ENCODE assay signal across 25 mouse cellular contexts in the genomic region with DNA sequence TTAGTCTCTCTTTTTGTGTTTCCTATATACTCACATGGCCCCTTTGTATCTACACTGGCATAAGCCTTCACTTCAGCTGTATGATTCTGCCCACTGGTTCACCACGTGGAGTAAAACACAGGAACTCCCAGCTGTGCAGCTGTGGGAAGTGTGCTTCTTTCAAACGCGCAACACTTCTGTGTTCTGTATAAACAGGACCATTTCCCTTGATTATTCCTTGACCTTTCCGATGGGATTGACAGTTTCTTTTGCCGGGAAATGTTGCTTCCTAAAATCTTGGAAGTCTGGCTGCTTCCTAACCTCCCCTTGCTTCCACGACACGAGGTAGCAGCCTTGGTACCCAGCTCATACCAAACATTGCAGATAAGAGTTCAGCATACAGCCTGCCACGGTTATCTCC.
DNase-seq lines count a peak whose midpoint lies in the region; ATAC-seq and TF ChIP-seq lines count a peak whose summit lies in the region.
"Had no signal": no experiment of that assay in that cellular context is flagged by ENCODE, and none has a peak within 500 bp of the region (broad histone marks: within the 10 kb centered on the region; RNA-seq: fewer than 3 reads in every experiment).

No protein-coding gene starts in this region.

- H3K9me3 ChIP-seq in lung, embryonic 14.5 days (ENCODE audit: low read depth, low read length), result no peaks in the 10 kb centered on the region
- H3K9me3 ChIP-seq: embryonic facial prominence, embryonic 13.5 days; forebrain, embryonic 10.5 days; forebrain, embryonic 13.5 days; hindbrain, embryonic 10.5 days; hindbrain, embryonic 13.5 days had no signal

- 55% methylated on average over 8 of the region's 8 CpGs for WGBS in kidney, adult 2 months
- WGBS in lung, embryonic 14.5 days, result 23% methylated on average over 8 of the region's 8 CpGs

- H3K36me3 ChIP-seq in kidney, adult 2 months (ENCODE audit: control insufficient read depth, insufficient read depth, low read length), result no peaks in the 10 kb centered on the region
- no peaks in the 10 kb centered on the region for H3K36me3 ChIP-seq in lung, embryonic 14.5 days (ENCODE audit: insufficient read depth)
- H3K36me3 ChIP-seq: embryonic facial prominence, embryonic 13.5 days; forebrain, embryonic 10.5 days; hindbrain, embryonic 10.5 days; hindbrain, embryonic 13.5 days had no signal

- no peaks in the 10 kb centered on the region for H3K4me1 ChIP-seq in kidney, adult 2 months (ENCODE audit: control insufficient read depth, insufficient read depth, low read length)
- H3K4me1 ChIP-seq in lung, embryonic 14.5 days (ENCODE audit: insufficient read depth), result no peaks in the 10 kb centered on the region
- H3K4me1 ChIP-seq: embryonic facial prominence, embryonic 13.5 days; forebrain, embryonic 10.5 days; forebrain, embryonic 13.5 days; hindbrain, embryonic 10.5 days; hindbrain, embryonic 13.5 days had no signal

- H3K27me3 ChIP-seq in kidney, adult 2 months (replicated peaks; ENCODE audit: control insufficient read depth, insufficient read depth, low read length), result no peaks in the 10 kb centered on the region
- no peaks in the 10 kb centered on the region for H3K27me3 ChIP-seq in lung, embryonic 14.5 days (ENCODE audit: insufficient read depth, low read length)
- H3K27me3 ChIP-seq: embryonic facial prominence, embryonic 13.5 days; forebrain, embryonic 13.5 days; hindbrain, embryonic 13.5 days had no signal

- no peak overlapping the region for H3K9ac ChIP-seq in lung, embryonic 14.5 days
- H3K9ac ChIP-seq: embryonic facial prominence, embryonic 13.5 days; forebrain, embryonic 13.5 days; hindbrain, embryonic 13.5 days had no signal

- TF ChIP-seq CTCF in kidney, adult 2 months (conservative IDR thresholded peaks at IDR 0.05; ENCODE audit: insufficient read depth, insufficient read length, low read depth, low read length), result no peak
- no peak for TF ChIP-seq CTCF in lung, embryonic 14.5 days (IDR thresholded peaks at IDR 0.05; ENCODE audit: low read depth)

- peak; percentile 9 for DNase-seq in embryo, embryonic 10 days (ENCODE audit: low spot score)
- DNase-seq in embryo, embryonic 9.5 days (ENCODE audit: extremely low spot score), result no peak
- DNase-seq in kidney, adult 2 months, result peak; percentile 22
- DNase-seq in kidney, postnatal 10 days, result no peak
- DNase-seq in lung, embryonic 14.5 days, result peak; percentile 23
- no peak for DNase-seq in lung, postnatal 4 days
- peak; percentile 13 for DNase-seq in lung, postnatal 36 days
- no peak for DNase-seq in lung, postnatal 25 days (ENCODE audit: low spot score)
- DNase-seq: adrenal gland, adult 8-10 months; adrenal gland, postnatal 25 days; cerebellum, adult 11-12 months; cerebellum, adult 8-10 months; cerebellum, postnatal 10 days; cerebellum, postnatal 36 days; gastrocnemius, postnatal 10 days; gastrocnemius, postnatal 36 days had no signal

- no peak for TF ChIP-seq POLR2A in kidney, adult 2 months (IDR thresholded peaks at IDR 0.05; ENCODE audit: low read depth, low read length)

- H3K4me2 ChIP-seq in lung, embryonic 14.5 days, result no peak overlapping the region
- H3K4me2 ChIP-seq: embryonic facial prominence, embryonic 13.5 days; forebrain, embryonic 13.5 days; heart, embryonic 11.5 days; hindbrain, embryonic 13.5 days had no signal

- peak; percentile 49; the same call in 1 of the 2 replicates for ATAC-seq in lung, embryonic 14.5 days (ENCODE audit: insufficient read depth)
- ATAC-seq: activated CD4-positive, CD25-positive, alpha-beta regulatory T cell, adult 4 months; forebrain, embryonic 13.5 days; forebrain, embryonic 16.5 days; hindbrain, embryonic 16.5 days had no signal

- H3K27ac ChIP-seq in kidney, adult 2 months (ENCODE audit: insufficient read depth, low read depth, low read length), result no peak overlapping the region
- H3K27ac ChIP-seq in lung, embryonic 14.5 days (ENCODE audit: low read depth), result no peak overlapping the region
- H3K27ac ChIP-seq: embryonic facial prominence, embryonic 13.5 days; forebrain, embryonic 10.5 days; forebrain, embryonic 13.5 days; hindbrain, embryonic 10.5 days; hindbrain, embryonic 13.5 days had no signal

- H3K4me3 ChIP-seq in kidney, adult 2 months (ENCODE audit: insufficient read depth, low read depth, low read length), result no peak overlapping the region
- H3K4me3 ChIP-seq in lung, embryonic 14.5 days (ENCODE audit: low read depth, low read length), result no peak overlapping the region
- H3K4me3 ChIP-seq: embryonic facial prominence, embryonic 13.5 days; forebrain, embryonic 10.5 days; forebrain, embryonic 13.5 days; hindbrain, embryonic 10.5 days; hindbrain, embryonic 13.5 days had no signal

Comparison
In these comparisons a context has a peak if more than half of its experiments do, and no peak if none do; other contexts are left out.
1. DNase-seq: peak in embryo, embryonic 10 days (single experiment), kidney, adult 2 months (single experiment), lung, embryonic 14.5 days (single experiment) and lung, postnatal 36 days (single experiment); none in embryo, embryonic 9.5 days (single experiment), kidney, postnatal 10 days (single experiment), lung, postnatal 4 days (0 of 2) and lung, postnatal 25 days (single experiment).